Mouse (Mus musculus) intestine, embryonic 14.5 days (tissue): ENCODE data around the gene Sppl2a. TPM values are rescaled to one million over a fixed set of nuclear protein-coding genes. Genes with fewer than 3 reads are reported as not detected.

ENCODE experiments used
- ATAC-seq: fragments of 200-750 bp; cut with Nextera tagmentation; replicated peaks from 2 replicates; pipeline ENCODE4 v1.8.0; 2017; ENCODE audit warnings: low read depth, moderate number of reproducible peaks, moderate TSS enrichment, moderate library complexity; ENCODE audit not compliant: low FRiP score, low TSS enrichment
- DNase-seq: peaks from one replicate; pipeline ENCODE4 v3.0.0-alpha.2; 2018; ENCODE audit warnings: low spot score
- H3K27ac ChIP-seq: fragments of 300-500 bp; sonication (generic); 2 replicates; pipeline ENCODE4 v1.5.1; 2014; ENCODE audit warnings: low read depth, mild to moderate bottlenecking, control low read depth
- H3K27me3 ChIP-seq: fragments of 300-500 bp; sonication (generic); replicated peaks from 2 replicates; pipeline ENCODE4 v1.6.1; 2014; ENCODE audit warnings: low read length, control low read depth; ENCODE audit not compliant: control insufficient read depth, insufficient read depth
- H3K36me3 ChIP-seq: fragments of 300-500 bp; sonication (generic); 2 replicates; pipeline ENCODE4 v1.6.1; 2014; ENCODE audit warnings: low read length, control low read depth; ENCODE audit not compliant: control insufficient read depth, insufficient read depth
- H3K4me1 ChIP-seq: fragments of 300-500 bp; sonication (generic); replicated peaks from 2 replicates; pipeline ENCODE4 v1.6.1; 2014; ENCODE audit warnings: low read length, control low read depth, mixed read lengths; ENCODE audit not compliant: control insufficient read depth, insufficient read depth
- H3K4me2 ChIP-seq: fragments of 300-500 bp; sonication (generic); 2 replicates; pipeline ENCODE4 v1.6.1; 2014; ENCODE audit warnings: low read length
- H3K4me3 ChIP-seq: fragments of 300-500 bp; sonication (generic); 2 replicates; pipeline ENCODE4 v1.5.1; 2014; ENCODE audit warnings: low read depth, low read length, control low read depth, mixed read lengths
- H3K9ac ChIP-seq: fragments of 300-500 bp; sonication (generic); 2 replicates; pipeline ENCODE4 v1.6.1; 2014; ENCODE audit warnings: mild to moderate bottlenecking, low read length
- H3K9me3 ChIP-seq: fragments of 300-500 bp; sonication (generic); 2 replicates; pipeline ENCODE4 v1.6.1; 2016; ENCODE audit warnings: low read length, control low read depth; ENCODE audit not compliant: control insufficient read depth
- WGBS: fragments of 180-500 bp; shearing (Covaris S2); extraction: QIAGEN DNeasy Blood & Tissue Kit; methylation state at CpG from one replicate; pipeline ENCODE4 v1.1.7; 2014; 5-methylcytosine and 5-hydroxymethylcytosine counted together
- microRNA-seq: library from miRNA; unstranded; fragments of <30 nt; microRNA quantifications from one replicate; pipeline ENCODE4, GENCODE M21; 2016
- polyA plus RNA-seq: library from polyadenylated mRNA; unstranded; fragments of >200 nt; fragmentation: Nextera tagmentation; extraction: Ambion mirVana; gene quantifications from 2 replicates; pipeline ENCODE4 v1.2.1, GENCODE M21; 2014

Gene Sppl2a
- polyA plus RNA-seq, 1 experiment from 2014 or later, result 45.8 TPM

GRCm38 (mm10) chr2:126865501-126866199, 67.4 kb downstream of the Sppl2a start:
- ATAC-seq (no peak), DNase-seq (no peak)
- H3K27me3 ChIP-seq, result no peaks in the 10 kb centered on the region
- no peak overlapping the region for H3K4me2 ChIP-seq
- no peaks in the 10 kb centered on the region for H3K36me3 ChIP-seq
- WGBS, result 80% methylated on average over 10 of the region's 10 CpGs
- no peak overlapping the region for H3K27ac ChIP-seq
- no peak overlapping the region for H3K4me3 ChIP-seq
- H3K4me1 ChIP-seq, result no peaks in the 10 kb centered on the region
- no peak overlapping the region for H3K9ac ChIP-seq
- H3K9me3 ChIP-seq, result no peaks in the 10 kb centered on the region

- H3K36me3 ChIP-seq, result no peaks in the 10 kb centered on the region
- DNase-seq, result no peak
- no peaks in the 10 kb centered on the region for H3K27me3 ChIP-seq
- no peak overlapping the region for H3K27ac ChIP-seq
- no peak overlapping the region for H3K9ac ChIP-seq
- H3K4me2 ChIP-seq, result no peak overlapping the region
- no peak for ATAC-seq
- whole genome bisulfite sequencing, result 93% methylated on average over 3 of the region's 3 CpGs
- H3K4me1 ChIP-seq, result no peaks in the 10 kb centered on the region
- no peaks in the 10 kb centered on the region for H3K9me3 ChIP-seq
- H3K4me3 ChIP-seq, result no peak overlapping the region
Observed at GRCm38 (mm10) chr2:126865026-126865425, 68.0 kb downstream of the Sppl2a start.

- H3K4me1 ChIP-seq, result no peaks in the 10 kb centered on the region
- no peak for DNase-seq
- peaks cover 68% of the 10 kb centered on the region for H3K36me3 ChIP-seq
- no peak overlapping the region for H3K9ac ChIP-seq
- no peak overlapping the region for H3K27ac ChIP-seq
- no peak for ATAC-seq
- H3K9me3 ChIP-seq, result no peaks in the 10 kb centered on the region
- H3K4me3 ChIP-seq, result no peak overlapping the region
- 80% methylated on average over 4 of the region's 4 CpGs for WGBS
- no peaks in the 10 kb centered on the region for H3K27me3 ChIP-seq
- H3K4me2 ChIP-seq, result no peak overlapping the region
Observed at GRCm38 (mm10) chr2:126844751-126845150, 88.3 kb downstream of the Sppl2a start.

Small RNA genes within 50 kb of the gene (microRNA-seq; reads per million reads assigned to microRNA genes)
- gene Mir3473g, result not detected

Other genes starting within 250 kb of the Sppl2a start
- 36.9 and 42.0 TPM in 2 replicates for gene Usp8, start 225.9 kb downstream of the Sppl2a start, polyA plus RNA-seq
- 2.3 and 2.4 TPM in 2 replicates for gene Usp50, start 149.8 kb downstream of the Sppl2a start, polyA plus RNA-seq
- 43.7 and 49.6 TPM in 2 replicates for gene Trpm7, start 57.0 kb downstream of the Sppl2a start, polyA plus RNA-seq
- 10.1 and 12.3 TPM in 2 replicates for gene Ap4e1, start 75.5 kb upstream of the Sppl2a start, polyA plus RNA-seq
- 55.2 and 56.6 TPM in 2 replicates for gene Blvra, start 137.4 kb upstream of the Sppl2a start, polyA plus RNA-seq
- gene Ncaph, start 200.7 kb upstream of the Sppl2a start, polyA plus RNA-seq, result 82.5 and 88.2 TPM in 2 replicates
- gene Itpripl1, start 210.2 kb upstream of the Sppl2a start, polyA plus RNA-seq, result 22.8 and 26.3 TPM in 2 replicates